Mouse (Mus musculus) embryo, embryonic 10.5 days (tissue): ENCODE data around the gene Pdcd4.
A peak's percentile ranks its signal among the peaks of the same experiment; 100 is the strongest.
"Not testable (repeated sequence)": the region's sequence is repeated elsewhere in the genome, so short reads cannot be mapped to it uniquely, and the experiment has no call there.

Experiments used
- DNase-seq: peaks from one replicate; pipeline ENCODE4 v3.0.0-alpha.2; 2015; ENCODE audit warnings: low spot score

Gene Pdcd4

GRCm38 (mm10) chr19:53945171-53946042 is 53.4 kb downstream of the Pdcd4 start:
- DNase-seq: peak; percentile 81

GRCm38 (mm10) chr19:53957513-53957912 is 65.5 kb downstream of the Pdcd4 start:
- DNase-seq: no peak

- no peak for DNase-seq
Observed at GRCm38 (mm10) chr19:53962511-53962910, 70.5 kb downstream of the Pdcd4 start.

- DNase-seq: not testable (repeated sequence)
Observed at GRCm38 (mm10) chr19:53964347-53964746, 72.3 kb downstream of the Pdcd4 start.

GRCm38 (mm10) chr19:53964910-53965633 is 73.0 kb downstream of the Pdcd4 start:
- no peak for DNase-seq

GRCm38 (mm10) chr19:53969226-53969625 is 77.2 kb downstream of the Pdcd4 start:
- no peak for DNase-seq

- no peak for DNase-seq
Observed at GRCm38 (mm10) chr19:53971938-53972337, 79.9 kb downstream of the Pdcd4 start.

- DNase-seq: no peak
Observed at GRCm38 (mm10) chr19:53973656-53974055, 81.6 kb downstream of the Pdcd4 start.
